Mouse (Mus musculus) retina, embryonic 14.5 days (tissue): ENCODE measurements around the gene Gm20695.
"Not testable (repeated sequence)": the region's sequence is repeated elsewhere in the genome, so short reads cannot be mapped to it uniquely, and the experiment has no call there.

Experiments
- DNase-seq: peaks from one replicate; pipeline ENCODE4 v3.0.0-alpha.2; 2015; ENCODE audit warnings: low spot score

The Gm20695 gene

GRCm38 (mm10) chr16:3884201-3885064, at the start of gene Gm20695, which contains the start of gene Zfp597:
Gene Gm20695 (plus strand): TSS chr16:3884648.
Gene Zfp597 (minus strand): TSS chr16:3884561.
- peak; percentile 96 for DNase-seq

DNA sequence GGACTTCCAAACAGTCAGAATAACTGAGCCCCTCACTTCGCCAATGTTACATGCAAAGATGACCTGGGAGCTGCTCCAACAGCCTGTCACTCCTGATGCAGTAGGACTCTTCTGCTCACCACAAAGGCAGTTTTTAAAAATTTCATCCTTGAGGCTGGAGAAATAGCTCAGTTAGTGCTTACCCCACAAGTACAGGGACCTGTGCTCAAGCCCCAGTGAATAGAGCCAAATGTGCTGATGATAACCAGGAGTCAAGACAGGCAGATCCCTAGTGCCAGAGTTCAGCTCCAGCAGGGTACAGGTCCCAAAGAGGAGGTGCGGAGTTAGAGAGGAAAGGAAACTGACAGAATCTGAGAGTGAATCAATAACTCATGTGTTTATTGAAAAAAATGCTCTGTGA, 49.0 kb upstream of the Gm20695 start:
- no peak for DNase-seq

- DNase-seq: peak; percentile 47
Observed at GRCm38 (mm10) chr16:3839157-3839885, 45.1 kb upstream of the Gm20695 start.

- DNase-seq: peak; percentile 14
Observed at GRCm38 (mm10) chr16:3842989-3843388, 41.5 kb upstream of the Gm20695 start.

GRCm38 (mm10) chr16:3843796-3844195, 40.7 kb upstream of the Gm20695 start:
- DNase-seq: no peak

- peak; percentile 99 for DNase-seq
Observed at GRCm38 (mm10) chr16:3846711-3847518, 37.5 kb upstream of the Gm20695 start, which contains the start of gene Zfp174. Gene Zfp174 (plus strand): TSS chr16:3847268.

DNA sequence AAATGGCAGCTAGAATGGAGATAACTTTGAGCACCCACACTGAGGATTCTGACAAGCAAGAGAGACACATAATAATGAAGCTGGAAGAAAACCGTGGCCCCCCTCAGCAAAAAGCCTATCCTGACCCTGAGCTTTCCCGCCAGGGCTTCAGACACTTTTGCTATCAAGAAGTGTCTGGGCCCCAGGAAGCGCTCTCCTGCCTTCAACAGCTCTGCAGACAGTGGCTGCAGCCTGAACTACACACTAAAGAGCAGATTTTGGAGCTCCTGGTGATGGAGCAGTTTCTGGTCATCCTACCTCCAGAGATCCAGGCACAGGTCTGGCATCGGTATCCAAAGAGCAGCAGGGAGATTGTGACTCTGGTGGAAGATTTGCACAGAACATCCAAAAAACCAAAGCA, 36.6 kb upstream of the Gm20695 start:
- peak; percentile 10 for DNase-seq

- DNase-seq: no peak
Observed at GRCm38 (mm10) chr16:3848416-3848815, 36.0 kb upstream of the Gm20695 start.

DNA sequence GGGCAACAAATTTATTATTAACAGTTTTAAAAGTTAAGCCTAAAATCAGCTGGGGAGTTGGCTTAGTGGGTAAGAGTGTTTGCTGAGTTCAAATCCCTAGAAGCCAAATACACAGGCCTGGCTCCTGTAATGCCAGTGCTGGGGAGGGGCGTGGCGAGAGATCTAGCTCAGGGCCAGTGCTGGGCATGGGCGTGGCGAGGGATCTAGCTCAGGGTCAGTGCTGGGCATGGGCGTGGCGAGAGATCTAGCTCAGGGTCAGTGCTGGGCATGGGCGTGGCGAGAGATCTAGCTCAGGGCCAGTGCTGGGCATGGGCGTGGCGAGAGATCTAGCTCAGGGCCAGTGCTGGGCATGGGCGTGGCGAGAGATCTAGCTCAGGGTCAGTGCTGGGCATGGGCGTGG, 33.1 kb upstream of the Gm20695 start:
- DNase-seq: not testable (repeated sequence)

- no peak for DNase-seq
Observed at GRCm38 (mm10) chr16:3852586-3852985, 31.9 kb upstream of the Gm20695 start.

DNA sequence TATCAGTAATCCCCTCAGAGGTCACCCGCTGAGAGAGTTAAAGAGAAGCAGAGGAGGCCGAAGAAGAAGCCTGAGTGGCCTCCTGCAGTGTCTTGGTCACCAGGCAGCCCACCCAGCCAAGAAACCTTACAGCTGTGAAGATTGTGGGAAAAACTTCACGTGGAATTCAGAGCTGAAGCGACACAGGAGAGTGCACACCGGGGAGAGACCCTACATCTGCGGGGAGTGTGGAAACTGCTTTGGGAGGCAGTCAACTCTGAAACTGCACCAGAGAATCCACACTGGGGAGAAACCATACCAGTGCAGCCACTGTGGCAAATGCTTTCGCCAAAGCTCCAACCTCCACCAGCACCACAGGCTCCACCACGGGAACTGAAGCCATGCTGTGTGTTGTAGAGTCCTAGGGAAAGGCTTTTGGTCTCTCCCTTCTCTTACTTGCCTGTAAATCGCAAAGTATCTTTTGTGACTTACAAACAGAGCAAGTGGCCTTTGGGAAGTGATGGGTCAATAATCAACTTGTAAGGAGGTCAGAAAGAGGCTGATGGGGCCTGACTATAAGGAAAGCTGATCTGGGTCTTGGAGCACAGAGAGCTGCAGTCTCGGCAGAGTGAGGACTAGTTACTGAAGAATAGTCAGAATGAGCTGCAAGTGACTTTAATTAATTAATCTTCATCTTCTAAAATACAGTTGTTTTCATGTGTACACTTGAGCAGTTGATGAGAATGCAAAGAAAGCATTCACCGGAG, 29.8 kb upstream of the Gm20695 start:
- no peak for DNase-seq

DNA sequence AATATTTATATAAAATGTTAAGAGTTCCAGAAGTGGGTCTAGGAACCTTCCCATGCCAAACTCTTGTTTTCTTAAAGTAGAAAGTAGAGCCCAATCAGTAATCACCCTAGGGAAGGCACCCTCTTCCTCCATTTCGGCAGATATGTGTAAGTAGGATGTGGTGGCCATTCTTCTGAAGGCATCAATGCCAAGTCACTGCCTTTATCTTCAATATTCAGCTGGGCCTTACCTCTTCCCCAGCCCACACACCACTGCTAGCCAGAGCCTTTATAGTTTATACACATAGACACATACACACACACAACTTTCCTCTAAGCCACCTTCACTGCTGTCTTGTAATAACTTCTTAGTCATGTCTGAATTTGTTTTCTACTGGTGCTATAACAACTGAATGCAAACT, 28.7 kb upstream of the Gm20695 start:
- no peak for DNase-seq

- DNase-seq: no peak
Observed at GRCm38 (mm10) chr16:3859254-3859653, 25.2 kb upstream of the Gm20695 start.

GRCm38 (mm10) chr16:3871815-3872214, 12.6 kb upstream of the Gm20695 start:
- no peak for DNase-seq

DNA sequence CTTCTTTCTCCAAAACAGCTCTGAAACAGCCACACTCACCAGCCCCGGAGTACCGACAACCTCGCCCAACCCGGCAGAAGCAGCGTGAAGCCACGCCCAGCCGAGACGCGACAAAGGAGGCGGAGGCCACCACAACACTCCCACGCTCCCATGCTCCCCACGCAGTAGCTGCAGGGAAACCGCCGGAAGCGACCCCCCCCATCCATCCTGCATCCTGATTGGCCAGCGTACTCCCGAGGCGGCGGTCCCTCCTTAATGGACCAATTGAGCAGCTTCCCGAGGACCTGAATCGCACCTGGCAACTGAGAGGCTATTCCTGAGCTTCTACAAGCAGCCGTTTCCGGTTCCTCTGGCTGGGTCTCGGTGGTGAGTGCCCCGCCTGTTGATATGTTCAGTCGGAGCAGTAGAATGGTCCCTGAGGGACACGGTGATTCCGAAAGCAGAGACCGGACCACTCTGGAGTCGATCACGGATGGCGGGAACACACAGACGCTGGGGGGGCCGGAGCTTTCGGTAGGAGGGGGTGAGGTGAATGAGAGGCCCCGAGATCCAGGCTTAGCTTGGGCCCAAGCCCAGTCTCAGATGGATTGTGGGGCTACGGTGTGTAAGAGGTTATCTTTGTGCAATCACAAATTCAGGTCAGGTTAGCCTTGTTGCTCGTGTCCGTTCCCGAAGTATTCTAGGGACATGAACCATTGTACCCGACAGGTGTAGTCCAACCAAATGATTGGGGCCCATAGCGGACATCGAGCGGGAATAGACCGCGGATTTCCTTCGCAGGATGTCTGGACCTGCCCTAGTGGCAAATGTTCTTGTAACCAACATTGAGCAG, 12.0 kb upstream of the Gm20695 start, which contains the start of gene Naa60:
Gene Naa60, plus strand, starts transcription at position 160 of the 832 bp plus-strand sequence.
- DNase-seq: peak; percentile 93

- DNase-seq: no peak
Observed at GRCm38 (mm10) chr16:3876346-3876745, 8.1 kb upstream of the Gm20695 start.

DNA sequence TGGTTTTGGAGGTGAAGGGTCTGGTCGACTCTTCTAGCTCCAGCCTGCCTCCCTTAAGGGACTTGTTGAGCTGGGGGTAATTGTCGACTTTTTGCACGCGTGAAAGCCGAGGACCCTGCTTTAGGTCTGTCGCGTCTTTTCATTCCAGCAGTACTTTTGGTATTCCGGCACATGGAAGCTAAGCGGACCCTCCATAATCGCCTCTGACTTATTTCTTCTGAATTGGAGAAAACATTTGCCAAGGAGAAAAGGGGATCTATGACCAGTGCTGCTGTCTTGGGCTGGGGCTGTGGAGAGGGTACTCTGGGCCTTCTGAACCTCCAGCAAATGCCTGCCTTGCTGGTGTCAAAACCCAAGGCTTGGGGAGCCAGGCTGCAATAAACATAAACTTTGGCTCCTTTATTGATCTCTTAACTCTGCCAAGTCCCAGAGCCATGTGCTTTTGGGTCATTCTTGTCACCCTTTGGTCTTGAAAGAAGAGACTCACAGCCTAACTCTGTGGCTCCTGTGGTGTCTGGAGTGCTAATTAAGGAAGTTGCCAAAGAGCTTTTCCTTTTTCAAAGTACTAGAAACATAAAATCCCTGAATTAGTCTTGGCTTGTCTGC, 720 bp downstream of the Gm20695 start:
- DNase-seq: no peak

DNA sequence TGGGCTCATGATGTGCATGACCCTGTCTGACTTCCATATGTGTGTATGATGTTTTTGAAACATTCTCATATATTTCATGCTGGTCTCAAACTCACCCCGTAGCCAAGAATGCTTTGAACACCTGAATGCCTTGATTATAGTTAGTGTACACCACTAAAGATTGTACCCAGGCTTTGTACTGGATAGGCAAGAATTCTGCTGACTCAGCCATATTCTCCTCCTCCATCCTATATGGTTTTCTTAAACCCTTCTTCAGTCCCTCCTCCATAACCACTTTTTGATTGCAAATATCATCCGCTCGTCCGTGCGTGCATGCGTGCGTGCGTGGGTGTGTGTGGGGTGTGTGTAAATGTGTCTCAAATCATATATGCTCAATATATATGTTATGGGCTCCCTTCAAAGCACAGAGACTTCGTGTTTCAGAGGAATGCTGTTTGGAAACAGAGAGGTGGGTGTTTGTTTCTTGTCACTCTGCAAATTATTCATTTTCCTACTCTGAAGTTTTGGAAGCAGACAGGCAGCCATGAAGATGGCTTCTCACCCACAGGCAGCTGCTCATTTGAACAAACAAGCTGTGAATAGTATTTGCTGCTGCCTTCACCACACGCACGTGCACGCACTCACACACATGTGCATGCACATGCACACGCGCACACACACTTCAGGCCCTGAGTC, 7.3 kb downstream of the Gm20695 start:
- DNase-seq: no peak

DNA sequence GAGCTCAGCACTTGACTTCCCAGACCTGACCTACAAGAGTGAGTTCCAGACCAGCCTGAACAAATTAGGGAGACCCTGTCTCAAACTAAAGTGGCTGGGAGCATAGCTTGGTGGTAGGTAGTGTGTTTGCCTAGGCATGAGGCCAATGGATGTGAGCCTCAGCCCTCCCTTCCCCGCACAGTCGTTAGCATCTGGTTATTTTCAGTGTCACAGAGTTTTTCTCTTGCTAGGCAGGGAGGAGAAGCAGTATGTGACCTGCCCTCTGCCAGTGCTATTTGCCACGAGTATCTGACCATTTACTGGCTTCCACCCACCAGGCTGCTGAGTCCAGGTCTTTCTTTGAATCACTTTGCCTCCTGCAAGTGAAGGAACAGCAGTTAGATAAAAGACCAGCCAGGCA, 9.3 kb downstream of the Gm20695 start:
- no peak for DNase-seq
